Mouse (Mus musculus) forebrain, embryonic 11.5 days (tissue): ENCODE results near the gene Palld. TPM values are rescaled to one million over a fixed set of nuclear protein-coding genes. Genes with fewer than 3 reads are reported as not detected.

ENCODE experiments used
- ATAC-seq: fragments of 200-750 bp; cut with Nextera tagmentation; replicated peaks from 2 replicates; pipeline ENCODE4 v1.8.0; 2017; ENCODE audit warnings: moderate TSS enrichment; ENCODE audit not compliant: low FRiP score
- DNase-seq: peaks from one replicate; pipeline ENCODE4 v3.0.0-alpha.2; 2017; ENCODE audit warnings: low spot score
- H3K27ac ChIP-seq: fragments of 300-500 bp; sonication (generic); 2 replicates; pipeline ENCODE4 v1.5.1; 2014; ENCODE audit warnings: low read depth, low read length
- H3K27me3 ChIP-seq: fragments of 300-500 bp; sonication (generic); 2 replicates; pipeline ENCODE4 v1.6.1; 2014; ENCODE audit warnings: mild to moderate bottlenecking, low read length, mixed read lengths; ENCODE audit not compliant: control insufficient read depth, insufficient read depth
- H3K36me3 ChIP-seq: fragments of 300-500 bp; sonication (generic); 2 replicates; pipeline ENCODE4 v1.6.1; 2014; ENCODE audit warnings: mild to moderate bottlenecking, low read length, moderate library complexity, mixed read lengths; ENCODE audit not compliant: control insufficient read depth, insufficient read depth
- H3K4me1 ChIP-seq: fragments of 300-500 bp; sonication (generic); replicated peaks from 2 replicates; pipeline ENCODE4 v1.6.1; 2014; ENCODE audit warnings: low read length, mixed read lengths; ENCODE audit not compliant: control insufficient read depth, insufficient read depth
- H3K4me2 ChIP-seq: fragments of 300-500 bp; sonication (generic); 2 replicates; pipeline ENCODE4 v1.6.1; 2014; ENCODE audit warnings: low read depth, mild to moderate bottlenecking, low read length, moderate library complexity, mixed read lengths; ENCODE audit not compliant: severe bottlenecking
- H3K4me3 ChIP-seq: fragments of 300-500 bp; sonication (generic); 2 replicates; pipeline ENCODE4 v1.5.1; 2014; ENCODE audit warnings: low read depth, low read length
- H3K9ac ChIP-seq: fragments of 300-500 bp; sonication (generic); 2 replicates; pipeline ENCODE4 v1.6.1; 2014; ENCODE audit warnings: low read length
- H3K9me3 ChIP-seq: fragments of 300-500 bp; sonication (generic); 2 replicates; pipeline ENCODE4 v1.6.1; 2016; ENCODE audit warnings: low read length, mixed read lengths; ENCODE audit not compliant: control insufficient read depth
- WGBS: fragments of 180-500 bp; shearing (Covaris S2); extraction: QIAGEN DNeasy Blood & Tissue Kit; methylation state at CpG from one replicate; pipeline ENCODE4 v1.1.7; 2014; 5-methylcytosine and 5-hydroxymethylcytosine counted together
- polyA plus RNA-seq: library from polyadenylated mRNA; unstranded; fragments of >200 nt; fragmentation: Nextera tagmentation; extraction: Ambion mirVana; gene quantifications from 2 replicates; pipeline ENCODE4 v1.2.1, GENCODE M21; 2014

The Palld gene
- polyA plus RNA-seq, 1 experiment from 2014 or later: 56.7 TPM

- Histone ChIP-seq H3K9me3 (no peaks in the 10 kb centered on the region), H3K36me3 (no peaks in the 10 kb centered on the region; the same call in 1 of the 2 replicates), H3K27me3 (no peaks in the 10 kb centered on the region), H3K9ac (no peak overlapping the region), H3K4me2 (no peak overlapping the region), H3K27ac (no peak overlapping the region), H3K4me3 (no peak overlapping the region), H3K4me1 (peaks cover 10% of the 10 kb centered on the region; the same call in 1 of the 2 replicates)
- ATAC-seq: 0 out of 2 replicates have a peak, but pooled peaks have one; percentile 27
- DNase-seq: no peak
- 84% methylated on average over 1 of the region's 1 CpGs for WGBS
Measured at GRCm38 (mm10) chr8:61700298-61700697, 202.2 kb downstream of the Palld start.

DNA sequence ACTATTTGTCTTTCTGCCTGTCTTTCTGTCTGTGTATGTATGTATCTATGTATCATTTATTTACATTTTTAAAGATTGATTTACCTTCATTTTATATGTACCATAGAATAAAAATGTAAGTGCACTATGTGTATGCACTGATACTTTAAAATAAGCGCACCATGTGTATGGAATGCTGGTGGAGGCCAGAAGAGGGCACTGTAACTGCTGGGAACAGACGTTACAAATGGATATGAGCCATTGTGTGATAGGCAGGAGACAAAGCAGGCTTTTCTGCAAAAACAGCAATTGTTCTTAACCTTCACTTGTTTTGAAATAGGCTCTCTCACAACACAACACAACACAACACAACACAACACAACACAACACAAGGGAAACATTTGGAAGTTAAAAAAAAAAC lies 203.5 kb downstream of the Palld start:
- H3K9ac ChIP-seq: no peak overlapping the region
- H3K4me3 ChIP-seq: no peak overlapping the region
- WGBS: 76% methylated on average over 2 of the region's 2 CpGs
- ATAC-seq: no peak
- no peaks in the 10 kb centered on the region for H3K9me3 ChIP-seq
- no peak overlapping the region for H3K27ac ChIP-seq
- no peak for DNase-seq
- no peaks in the 10 kb centered on the region; the same call in 1 of the 2 replicates for H3K36me3 ChIP-seq
- H3K4me2 ChIP-seq: no peak overlapping the region
- no peaks in the 10 kb centered on the region for H3K27me3 ChIP-seq
- H3K4me1 ChIP-seq: peaks cover 10% of the 10 kb centered on the region; the same call in 1 of the 2 replicates

DNA sequence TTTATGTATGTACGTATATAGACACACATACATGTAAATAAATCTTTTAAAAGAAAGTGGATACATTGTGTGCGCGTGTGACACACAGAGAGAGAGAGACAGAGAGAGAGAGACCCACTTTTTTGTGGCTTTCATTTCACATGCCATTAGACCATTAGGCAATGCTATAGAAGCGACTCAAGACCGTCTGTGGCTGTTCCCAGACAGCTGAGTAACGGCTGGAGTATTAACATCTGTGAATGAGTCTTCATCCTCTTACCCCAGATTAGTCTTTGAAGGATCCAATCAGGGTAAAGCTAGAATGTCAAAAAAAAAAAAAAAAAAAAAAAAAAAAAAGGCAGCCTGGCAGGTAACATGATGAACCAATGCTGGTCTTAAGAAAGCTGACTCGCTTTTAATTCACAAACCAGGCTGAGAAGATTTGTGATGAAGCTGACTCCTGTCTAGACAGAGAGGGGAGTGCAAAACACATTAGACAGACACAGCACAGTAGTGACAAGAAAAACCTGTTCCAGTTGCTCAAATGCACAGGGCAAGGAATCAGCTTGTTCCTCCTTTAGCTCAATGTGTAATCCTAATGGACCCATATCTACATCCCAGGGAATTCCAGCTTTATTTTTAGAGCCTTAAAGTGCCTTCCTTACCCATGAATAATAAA lies 204.6 kb downstream of the Palld start:
- H3K4me1 ChIP-seq: peaks cover 1% of the 10 kb centered on the region; the same call in 1 of the 2 replicates
- no peak for ATAC-seq
- DNase-seq: no peak
- H3K27ac ChIP-seq: no peak overlapping the region
- no peak overlapping the region for H3K4me2 ChIP-seq
- no peak overlapping the region for H3K4me3 ChIP-seq
- 79% methylated on average over 7 of the region's 7 CpGs for WGBS
- H3K27me3 ChIP-seq: no peaks in the 10 kb centered on the region
- no peaks in the 10 kb centered on the region; the same call in 1 of the 2 replicates for H3K36me3 ChIP-seq
- no peaks in the 10 kb centered on the region for H3K9me3 ChIP-seq
- H3K9ac ChIP-seq: no peak overlapping the region

GRCm38 (mm10) chr8:61696846-61697455 lies 205.5 kb downstream of the Palld start:
- H3K36me3 ChIP-seq: no peaks in the 10 kb centered on the region; the same call in 1 of the 2 replicates
- no peak overlapping the region for H3K4me3 ChIP-seq
- H3K9me3 ChIP-seq: no peaks in the 10 kb centered on the region
- ATAC-seq (no peak), DNase-seq (no peak)
- no peak overlapping the region for H3K27ac ChIP-seq
- no peak overlapping the region for H3K4me2 ChIP-seq
- no peaks in the 10 kb centered on the region for H3K4me1 ChIP-seq
- no peaks in the 10 kb centered on the region for H3K27me3 ChIP-seq
- H3K9ac ChIP-seq: no peak overlapping the region
- WGBS: 94% methylated on average over 2 of the region's 2 CpGs

- Histone ChIP-seq H3K4me1 (no peaks in the 10 kb centered on the region), H3K9ac (no peak overlapping the region), H3K27me3 (no peaks in the 10 kb centered on the region), H3K27ac (no peak overlapping the region), H3K4me2 (no peak overlapping the region), H3K9me3 (no peaks in the 10 kb centered on the region), H3K36me3 (no peaks in the 10 kb centered on the region; the same call in 1 of the 2 replicates), H3K4me3 (no peak overlapping the region)
- WGBS: 31% methylated on average over 1 of the region's 1 CpGs
- DNase-seq (no peak), ATAC-seq (no peak)
Measured at GRCm38 (mm10) chr8:61695416-61695815, 207.1 kb downstream of the Palld start.

- no peak overlapping the region for H3K4me3 ChIP-seq
- no peaks in the 10 kb centered on the region for H3K27me3 ChIP-seq
- H3K4me2 ChIP-seq: no peak overlapping the region
- no peaks in the 10 kb centered on the region for H3K36me3 ChIP-seq
- H3K4me1 ChIP-seq: no peaks in the 10 kb centered on the region
- 30% methylated on average over 4 of the region's 4 CpGs for WGBS
- ATAC-seq: no peak; the same call in 1 of the 2 replicates
- DNase-seq: no peak
- H3K27ac ChIP-seq: no peak overlapping the region
- H3K9ac ChIP-seq: no peak overlapping the region
- no peaks in the 10 kb centered on the region for H3K9me3 ChIP-seq
Measured at GRCm38 (mm10) chr8:61692866-61693265, 209.6 kb downstream of the Palld start.

DNA sequence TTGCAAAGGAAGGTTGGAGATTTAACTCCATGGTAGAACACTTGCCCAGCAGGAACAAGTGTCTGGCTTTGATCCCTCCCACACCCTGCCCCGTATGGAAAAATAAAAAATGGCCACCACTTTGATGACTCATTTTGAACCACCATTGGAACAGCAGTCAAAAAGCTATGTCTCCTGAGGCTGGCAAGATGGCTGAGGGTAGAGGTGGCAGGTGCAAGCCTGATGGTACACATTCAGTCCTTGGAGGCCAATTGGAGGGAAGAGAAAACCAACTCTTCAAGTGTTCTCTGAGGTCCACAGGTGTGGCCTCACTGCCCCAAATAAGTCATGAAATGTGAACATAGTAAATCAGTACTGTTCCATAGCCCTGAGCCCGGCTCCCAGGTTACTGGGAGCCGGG lies 210.4 kb downstream of the Palld start:
- H3K4me2 ChIP-seq: no peak overlapping the region
- H3K4me3 ChIP-seq: no peak overlapping the region
- H3K27me3 ChIP-seq: no peaks in the 10 kb centered on the region
- H3K9me3 ChIP-seq: no peaks in the 10 kb centered on the region
- 92% methylated on average over 3 of the region's 3 CpGs for WGBS
- H3K9ac ChIP-seq: no peak overlapping the region
- H3K27ac ChIP-seq: no peak overlapping the region
- no peaks in the 10 kb centered on the region for H3K4me1 ChIP-seq
- no peaks in the 10 kb centered on the region for H3K36me3 ChIP-seq
- ATAC-seq: no peak
- DNase-seq: no peak

DNA sequence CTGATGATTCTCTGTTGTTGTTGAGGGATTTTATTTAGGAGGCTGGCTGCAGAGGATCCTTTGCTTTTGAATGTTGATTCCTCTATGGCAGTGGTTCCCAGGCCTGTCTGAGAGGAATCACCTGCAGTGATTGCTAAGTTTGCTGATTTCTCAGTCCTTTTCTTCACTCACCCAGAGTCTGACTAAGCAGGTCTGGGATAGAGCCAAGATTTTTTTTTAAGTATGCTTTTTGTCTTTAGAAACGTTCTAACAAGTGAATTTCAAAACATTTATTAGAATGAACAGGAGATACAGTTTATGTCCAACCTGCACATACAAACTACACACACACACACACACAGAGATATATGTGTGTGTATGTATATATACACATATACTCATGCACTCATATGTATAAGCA lies 211.1 kb downstream of the Palld start:
- Histone ChIP-seq H3K4me1 (no peaks in the 10 kb centered on the region), H3K27me3 (no peaks in the 10 kb centered on the region), H3K9me3 (no peaks in the 10 kb centered on the region), H3K4me3 (no peak overlapping the region), H3K4me2 (no peak overlapping the region), H3K36me3 (no peaks in the 10 kb centered on the region), H3K9ac (no peak overlapping the region), H3K27ac (no peak overlapping the region)
- DNase-seq (no peak), ATAC-seq (no peak)
- 54% methylated on average over 1 of the region's 1 CpGs for WGBS

- Histone ChIP-seq H3K27ac (no peak overlapping the region), H3K9me3 (no peaks in the 10 kb centered on the region), H3K9ac (no peak overlapping the region), H3K4me3 (no peak overlapping the region), H3K4me1 (no peaks in the 10 kb centered on the region), H3K27me3 (no peaks in the 10 kb centered on the region), H3K36me3 (no peaks in the 10 kb centered on the region; the same call in 1 of the 2 replicates), H3K4me2 (no peak overlapping the region)
- WGBS: 81% methylated on average over 4 of the region's 4 CpGs
- DNase-seq (no peak), ATAC-seq (no peak)
Measured at GRCm38 (mm10) chr8:61687071-61687470, 215.4 kb downstream of the Palld start.
